In the genomic region with DNA sequence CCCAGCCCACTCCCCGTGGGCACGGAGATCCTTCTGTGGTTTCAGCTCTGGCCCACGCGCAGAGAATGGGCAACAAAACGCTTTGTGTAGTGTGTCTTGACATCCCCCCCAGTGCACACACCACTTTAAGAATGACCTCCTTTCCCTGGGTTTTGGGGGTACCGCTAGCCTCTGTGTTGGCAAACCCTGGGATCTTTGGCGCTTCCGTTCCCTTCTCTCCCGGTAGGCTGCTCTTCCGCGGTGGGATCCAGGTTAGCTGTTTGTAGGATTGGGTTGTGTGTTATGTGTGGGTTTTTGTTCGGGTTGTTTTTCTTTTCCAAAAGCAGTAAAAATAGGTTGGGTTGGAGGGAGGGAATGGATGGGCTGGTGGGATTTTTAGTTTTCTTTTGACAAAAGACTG, we compare ENCODE assay signal across 9 mouse cellular contexts. TPM values are rescaled to one million over a fixed set of nuclear protein-coding genes. Genes with fewer than 3 reads are reported as not detected.
DNase-seq lines count a peak whose midpoint lies in the region; ATAC-seq lines count a peak whose summit lies in the region.
"Not testable (repeated sequence)": the region's sequence is repeated elsewhere in the genome, so short reads cannot be mapped to it uniquely, and the experiment has no call there.
"Had no signal": no experiment of that assay in that cellular context is flagged by ENCODE, and none has a peak within 500 bp of the region (broad histone marks: within the 10 kb centered on the region; RNA-seq: fewer than 3 reads in every experiment).

No protein-coding gene starts in this region.

- not testable (repeated sequence) for H3K9me3 ChIP-seq in forebrain, embryonic 10.5 days; heart, embryonic 11.5 days (replicated peaks; ENCODE audit: control insufficient read depth, low read length); hindbrain, embryonic 14.5 days (ENCODE audit: control insufficient read depth, low read length); kidney, embryonic 16.5 days (ENCODE audit: low read length); liver, embryonic 12.5 days (replicated peaks); midbrain, embryonic 14.5 days (ENCODE audit: control insufficient read depth, low read length)

- not testable (repeated sequence) for ATAC-seq in heart, embryonic 11.5 days (replicated peaks; ENCODE audit: insufficient number of reproducible peaks, low FRiP score, low TSS enrichment); hindbrain, embryonic 14.5 days (ENCODE audit: low FRiP score); kidney, embryonic 16.5 days (ENCODE audit: low FRiP score, low TSS enrichment); liver, embryonic 12.5 days; midbrain, embryonic 14.5 days (ENCODE audit: low FRiP score, low TSS enrichment)

- peak overlapping the region; percentile 95 for H3K9ac ChIP-seq in heart, embryonic 11.5 days (ENCODE audit: low read depth, low read length)
- H3K9ac ChIP-seq in hindbrain, embryonic 14.5 days = peak overlapping the region; percentile 71
- H3K9ac ChIP-seq in kidney, embryonic 16.5 days (replicated peaks; ENCODE audit: low read length) = peak overlapping the region; percentile 92
- not testable (repeated sequence) for H3K9ac ChIP-seq in liver, embryonic 12.5 days
- H3K9ac ChIP-seq in midbrain, embryonic 14.5 days (replicated peaks; ENCODE audit: low read length) = peak overlapping the region; percentile 73; the same call in 1 of the 2 replicates

- peaks cover 76% of the 10 kb centered on the region for H3K4me1 ChIP-seq in forebrain, embryonic 10.5 days
- H3K4me1 ChIP-seq in heart, embryonic 11.5 days (ENCODE audit: control insufficient read depth, insufficient read depth, low read length) = peaks cover 33% of the 10 kb centered on the region
- peaks cover 21% of the 10 kb centered on the region; the same call in 1 of the 2 replicates for H3K4me1 ChIP-seq in hindbrain, embryonic 14.5 days (replicated peaks; ENCODE audit: control insufficient read depth, insufficient read depth, low read length)
- peaks cover 55% of the 10 kb centered on the region for H3K4me1 ChIP-seq in kidney, embryonic 16.5 days (ENCODE audit: insufficient read depth, low read length)
- peaks cover 18% of the 10 kb centered on the region for H3K4me1 ChIP-seq in liver, embryonic 12.5 days
- H3K4me1 ChIP-seq in midbrain, embryonic 14.5 days (ENCODE audit: control insufficient read depth, insufficient read depth, low read length) = not testable (repeated sequence)

- H3K4me2 ChIP-seq in heart, embryonic 11.5 days = peak overlapping the region; percentile 83
- peak overlapping the region; percentile 89 for H3K4me2 ChIP-seq in hindbrain, embryonic 14.5 days (replicated peaks)
- H3K4me2 ChIP-seq in kidney, embryonic 16.5 days (replicated peaks; ENCODE audit: low read depth, low read length) = peak overlapping the region; percentile 62
- peak overlapping the region; percentile 65; the same call in 1 of the 2 replicates for H3K4me2 ChIP-seq in liver, embryonic 12.5 days
- H3K4me2 ChIP-seq in midbrain, embryonic 14.5 days (ENCODE audit: low read length) = peak overlapping the region; percentile 88

- peaks cover 23% of the 10 kb centered on the region for H3K36me3 ChIP-seq in forebrain, embryonic 10.5 days (replicated peaks)
- not testable (repeated sequence) for H3K36me3 ChIP-seq in heart, embryonic 11.5 days (ENCODE audit: control insufficient read depth, insufficient read depth, low read length); hindbrain, embryonic 14.5 days (replicated peaks; ENCODE audit: control insufficient read depth, insufficient read depth); kidney, embryonic 16.5 days (ENCODE audit: insufficient read depth, low read length); liver, embryonic 12.5 days; midbrain, embryonic 14.5 days (ENCODE audit: control insufficient read depth, insufficient read depth, low read length)

- peak; percentile 35 to 38 for DNase-seq in cerebellum, postnatal 10 days
- DNase-seq in forebrain, embryonic 10.5 days (ENCODE audit: extremely low spot score, low spot score); hindbrain, embryonic 14.5 days (ENCODE audit: low spot score): not testable (repeated sequence)
- DNase-seq in midbrain, embryonic 14.5 days = peak; percentile 27
- DNase-seq in ovary, postnatal 36 days (ENCODE audit: low spot score) = peak; percentile 10

- WGBS in forebrain, embryonic 10.5 days = 1% methylated on average over 12 of the region's 12 CpGs
- WGBS in heart, embryonic 11.5 days (ENCODE audit: insufficient replicate concordance) = 2% methylated on average over 12 of the region's 12 CpGs
- 1% methylated on average over 12 of the region's 12 CpGs for WGBS in hindbrain, embryonic 14.5 days
- WGBS in kidney, embryonic 16.5 days = 4% methylated on average over 12 of the region's 12 CpGs
- 17% methylated on average over 12 of the region's 12 CpGs for WGBS in liver, embryonic 12.5 days (ENCODE audit: insufficient replicate concordance)
- WGBS in midbrain, embryonic 14.5 days = 2% methylated on average over 12 of the region's 12 CpGs

- H3K27ac ChIP-seq in forebrain, embryonic 10.5 days = peak overlapping the region; percentile 99
- peak overlapping the region; percentile 98 for H3K27ac ChIP-seq in heart, embryonic 11.5 days (ENCODE audit: low read depth, low read length)
- H3K27ac ChIP-seq in hindbrain, embryonic 14.5 days = 0 out of 2 replicates have a peak overlapping the region, but pooled peaks have one; percentile 27
- peak overlapping the region; percentile 98 for H3K27ac ChIP-seq in kidney, embryonic 16.5 days (ENCODE audit: low read length)
- not testable (repeated sequence) for H3K27ac ChIP-seq in liver, embryonic 12.5 days
- 0 out of 2 replicates have a peak overlapping the region, but pooled peaks have one; percentile 38 for H3K27ac ChIP-seq in midbrain, embryonic 14.5 days (replicated peaks; ENCODE audit: low read depth, low read length)

- H3K27me3 ChIP-seq in forebrain, embryonic 10.5 days (ENCODE audit: poor library complexity, severe bottlenecking) = peaks cover 36% of the 10 kb centered on the region
- not testable (repeated sequence) for H3K27me3 ChIP-seq in heart, embryonic 11.5 days (ENCODE audit: control insufficient read depth, insufficient read depth, low read length); kidney, embryonic 16.5 days (ENCODE audit: insufficient read depth, low read length); midbrain, embryonic 14.5 days (ENCODE audit: control insufficient read depth, insufficient read depth, low read length)
- H3K27me3 ChIP-seq in hindbrain, embryonic 14.5 days (ENCODE audit: control insufficient read depth, insufficient read depth, low read length) = peaks cover 10% of the 10 kb centered on the region; the same call in 1 of the 2 replicates
- H3K27me3 ChIP-seq in liver, embryonic 12.5 days (replicated peaks) = peaks cover 99% of the 10 kb centered on the region

- H3K4me3 ChIP-seq in forebrain, embryonic 10.5 days = peak overlapping the region; percentile 79
- peak overlapping the region; percentile 88 for H3K4me3 ChIP-seq in heart, embryonic 11.5 days (ENCODE audit: low read depth, low read length)
- peak overlapping the region; percentile 75 for H3K4me3 ChIP-seq in hindbrain, embryonic 14.5 days (replicated peaks; ENCODE audit: low read length)
- H3K4me3 ChIP-seq in kidney, embryonic 16.5 days (ENCODE audit: low read length) = peak overlapping the region; percentile 81
- peak overlapping the region; percentile 31 for H3K4me3 ChIP-seq in liver, embryonic 12.5 days
- H3K4me3 ChIP-seq in midbrain, embryonic 14.5 days (replicated peaks; ENCODE audit: low read depth, low read length) = peak overlapping the region; percentile 67

RNA-seq across cellular contexts. Expression of a gene that starts 3.0 kb away (rescaled TPM):
- polyA plus RNA-seq in forebrain, embryonic 10.5 days (2016; fragmentation: Nextera tagmentation; extraction: Ambion mirVana) = 39.2 and 42.2 TPM in 2 replicates
- 23.9 and 25.0 TPM in 2 replicates for polyA plus RNA-seq in heart, embryonic 11.5 days (2014; fragmentation: Nextera tagmentation; extraction: Ambion mirVana)
- polyA plus RNA-seq in hindbrain, embryonic 14.5 days (2014; fragmentation: Nextera tagmentation; extraction: Ambion mirVana) = 8.2 and 9.2 TPM in 2 replicates
- polyA plus RNA-seq in kidney, embryonic 16.5 days (2015; fragmentation: Nextera tagmentation; extraction: Ambion mirVana) = 27.2 and 27.5 TPM in 2 replicates
- 3.5 and 4.7 TPM in 2 replicates for polyA plus RNA-seq in liver, embryonic 12.5 days (2016; fragmentation: Nextera tagmentation; extraction: Ambion mirVana)
- 7.2 and 8.0 TPM in 2 replicates for polyA plus RNA-seq in midbrain, embryonic 14.5 days (2014; fragmentation: Nextera tagmentation; extraction: Ambion mirVana)

RNA-seq across cellular contexts. Expression of a gene that starts 27.9 kb away (rescaled TPM):
- polyA plus RNA-seq in forebrain, embryonic 10.5 days (2016; fragmentation: Nextera tagmentation; extraction: Ambion mirVana) = 11.8 and 13.1 TPM in 2 replicates
- polyA plus RNA-seq in heart, embryonic 11.5 days (2014; fragmentation: Nextera tagmentation; extraction: Ambion mirVana) = 13.6 and 13.9 TPM in 2 replicates
- polyA plus RNA-seq in hindbrain, embryonic 14.5 days (2014; fragmentation: Nextera tagmentation; extraction: Ambion mirVana) = 3.7 and 4.3 TPM in 2 replicates
- 7.9 and 10.8 TPM in 2 replicates for polyA plus RNA-seq in kidney, embryonic 16.5 days (2015; fragmentation: Nextera tagmentation; extraction: Ambion mirVana)
- 0.51 and 0.96 TPM in 2 replicates for polyA plus RNA-seq in liver, embryonic 12.5 days (2016; fragmentation: Nextera tagmentation; extraction: Ambion mirVana)
- 2.3 and 4.2 TPM in 2 replicates for polyA plus RNA-seq in midbrain, embryonic 14.5 days (2014; fragmentation: Nextera tagmentation; extraction: Ambion mirVana)

RNA-seq across cellular contexts. Expression of a gene that starts 51.0 kb away (rescaled TPM):
- 58.7 and 62.3 TPM in 2 replicates for polyA plus RNA-seq in forebrain, embryonic 10.5 days (2016; fragmentation: Nextera tagmentation; extraction: Ambion mirVana)
- polyA plus RNA-seq in heart, embryonic 11.5 days (2014; fragmentation: Nextera tagmentation; extraction: Ambion mirVana) = 26.4 and 36.5 TPM in 2 replicates
- 48.2 and 55.3 TPM in 2 replicates for polyA plus RNA-seq in hindbrain, embryonic 14.5 days (2014; fragmentation: Nextera tagmentation; extraction: Ambion mirVana)
- 47.5 and 63.8 TPM in 2 replicates for polyA plus RNA-seq in kidney, embryonic 16.5 days (2015; fragmentation: Nextera tagmentation; extraction: Ambion mirVana)
- polyA plus RNA-seq in liver, embryonic 12.5 days (2016; fragmentation: Nextera tagmentation; extraction: Ambion mirVana) = 25.8 and 26.5 TPM in 2 replicates
- polyA plus RNA-seq in midbrain, embryonic 14.5 days (2014; fragmentation: Nextera tagmentation; extraction: Ambion mirVana) = 51.3 and 58.4 TPM in 2 replicates

RNA-seq across cellular contexts. Expression of a gene that starts 56.3 kb away (rescaled TPM):
- 0.10 and 0.15 TPM in 2 replicates for polyA plus RNA-seq in forebrain, embryonic 10.5 days (2016; fragmentation: Nextera tagmentation; extraction: Ambion mirVana)
- polyA plus RNA-seq in heart, embryonic 11.5 days (2014; fragmentation: Nextera tagmentation; extraction: Ambion mirVana) = 0.96 and 1.1 TPM in 2 replicates
- 0.16 TPM in 1 of 2 replicates, not detected in the other for polyA plus RNA-seq in hindbrain, embryonic 14.5 days (2014; fragmentation: Nextera tagmentation; extraction: Ambion mirVana)
- 0.28 and 0.34 TPM in 2 replicates for polyA plus RNA-seq in kidney, embryonic 16.5 days (2015; fragmentation: Nextera tagmentation; extraction: Ambion mirVana)
- polyA plus RNA-seq in liver, embryonic 12.5 days (2016; fragmentation: Nextera tagmentation; extraction: Ambion mirVana) = 0.20 and 0.26 TPM in 2 replicates
- polyA plus RNA-seq in midbrain, embryonic 14.5 days (2014; fragmentation: Nextera tagmentation; extraction: Ambion mirVana) = 0.12 TPM in 1 of 2 replicates, not detected in the other
- polyA plus RNA-seq: C2C12 had no signal

Comparison
In these comparisons a context has a peak if more than half of its experiments do, and no peak if none do; other contexts are left out.
1. H3K4me3 ChIP-seq: peak in every context shown above with its lines; median percentile 88 in heart, embryonic 11.5 days; 81 in kidney, embryonic 16.5 days; 79 in forebrain, embryonic 10.5 days; 75 in hindbrain, embryonic 14.5 days; 67 in midbrain, embryonic 14.5 days; 31 in liver, embryonic 12.5 days.